Mouse (Mus musculus): ENCODE results near the gene Cox5a. TPM values are rescaled to one million over a fixed set of nuclear protein-coding genes. Genes with fewer than 3 reads are reported as not detected.

Cox5a gene
- polyA plus RNA-seq, 2 experiments: 121 to 317 TPM

- TF ChIP-seq CTCF (IDR thresholded peaks at IDR 0.05; ENCODE audit: low read depth): no peak
- no peak for TF ChIP-seq EP300 (IDR thresholded peaks at IDR 0.05; ENCODE audit: low read depth)
Observed at GRCm38 (mm10) chr9:57565741-57566221, 44.7 kb downstream of the Cox5a start.

GRCm38 (mm10) chr9:57566846-57567245 lies 45.8 kb downstream of the Cox5a start:
- no peak overlapping the region for H3K27ac ChIP-seq
- TF ChIP-seq CTCF (IDR thresholded peaks at IDR 0.05; ENCODE audit: low read depth) (peak; percentile 62), EP300 (IDR thresholded peaks at IDR 0.05; ENCODE audit: low read depth) (no peak)
- H3K9ac ChIP-seq (replicated peaks): no peak overlapping the region
- DNase-seq (ENCODE audit: low read depth in 3 of 3, low spot score in 3 of 3) (no peak), ATAC-seq (ENCODE audit: insufficient read depth) (no peak)
- no peak overlapping the region for H3K4me2 ChIP-seq (ENCODE audit: low read depth)
- no peak overlapping the region for H3K4me3 ChIP-seq (ENCODE audit: insufficient read depth in 1 of 2, low read depth in 2 of 2, low read length in 2 of 2)
- WGBS (ENCODE audit: insufficient replicate concordance): 62% methylated on average over 8 of the region's 8 CpGs
- no peaks in the 10 kb centered on the region for H3K9me3 ChIP-seq (ENCODE audit: control insufficient read depth, low read length)
- peaks cover 4 to 6% of the 10 kb centered on the region in 2 experiments for H3K4me1 ChIP-seq (replicated peaks; ENCODE audit: control insufficient read depth in 2 of 2, insufficient read depth in 2 of 2, low read length in 1 of 2)
- 0 out of 2 replicates have a peak, but pooled peaks cover 2% of the 10 kb centered on the region for H3K36me3 ChIP-seq (replicated peaks; ENCODE audit: control insufficient read depth, insufficient read depth, low read depth)
- no peaks in the 10 kb centered on the region for H3K27me3 ChIP-seq (ENCODE audit: control insufficient read depth, insufficient read depth, low read length)

More at GRCm38 (mm10) chr9:57565741-57566221, 44.7 kb downstream of the Cox5a start:
- ATAC-seq (ENCODE audit: insufficient read depth): no peak
- Histone ChIP-seq H3K36me3 (replicated peaks; ENCODE audit: control insufficient read depth, insufficient read depth, low read depth) (0 out of 2 replicates have a peak, but pooled peaks cover 2% of the 10 kb centered on the region), H3K27me3 (ENCODE audit: control insufficient read depth, insufficient read depth, low read length) (no peaks in the 10 kb centered on the region), H3K4me1 (replicated peaks; ENCODE audit: control insufficient read depth in 2 of 2, insufficient read depth in 2 of 2, low read length in 1 of 2) (peaks cover 11 to 12% of the 10 kb centered on the region in 2 experiments), H3K9ac (replicated peaks) (no peak overlapping the region), H3K9me3 (ENCODE audit: control insufficient read depth, low read length) (no peaks in the 10 kb centered on the region), H3K4me2 (ENCODE audit: low read depth) (no peak overlapping the region), H3K27ac (no peak overlapping the region), H3K4me3 (ENCODE audit: insufficient read depth in 1 of 2, low read depth in 2 of 2, low read length in 2 of 2) (no peak overlapping the region)
- no peak for DNase-seq (ENCODE audit: low read depth in 3 of 3, low spot score in 3 of 3)
- WGBS (ENCODE audit: insufficient replicate concordance): 52% methylated on average over 10 of the region's 10 CpGs

GRCm38 (mm10) chr9:57568500-57568899 lies 47.4 kb downstream of the Cox5a start:
- 0 out of 2 replicates have a peak, but pooled peaks cover 2% of the 10 kb centered on the region for H3K36me3 ChIP-seq (replicated peaks; ENCODE audit: control insufficient read depth, insufficient read depth, low read depth)

GRCm38 (mm10) chr9:57574397-57574796 lies 53.3 kb downstream of the Cox5a start:
- H3K27me3 ChIP-seq (ENCODE audit: control insufficient read depth, insufficient read depth, low read length): no peaks in the 10 kb centered on the region
- H3K9ac ChIP-seq (replicated peaks): no peak overlapping the region
- H3K4me2 ChIP-seq (ENCODE audit: low read depth): no peak overlapping the region
- H3K27ac ChIP-seq: no peak overlapping the region
- no peak for DNase-seq (ENCODE audit: low read depth in 3 of 3, low spot score in 3 of 3)
- no peaks in the 10 kb centered on the region for H3K9me3 ChIP-seq (ENCODE audit: control insufficient read depth, low read length)
- H3K36me3 ChIP-seq (replicated peaks; ENCODE audit: control insufficient read depth, insufficient read depth, low read depth): 0 out of 2 replicates have a peak, but pooled peaks cover 2% of the 10 kb centered on the region
- peaks cover 10 to 15% of the 10 kb centered on the region in 2 experiments for H3K4me1 ChIP-seq (replicated peaks; ENCODE audit: control insufficient read depth in 2 of 2, insufficient read depth in 2 of 2, low read length in 1 of 2)
- no peak overlapping the region for H3K4me3 ChIP-seq (ENCODE audit: insufficient read depth in 1 of 2, low read depth in 2 of 2, low read length in 2 of 2)
- no peak for ATAC-seq (ENCODE audit: insufficient read depth)
- TF ChIP-seq CTCF (IDR thresholded peaks at IDR 0.05; ENCODE audit: low read depth) (no peak), EP300 (IDR thresholded peaks at IDR 0.05; ENCODE audit: low read depth) (no peak)

More at GRCm38 (mm10) chr9:57568500-57568899, 47.4 kb downstream of the Cox5a start:
- H3K4me2 ChIP-seq (ENCODE audit: low read depth): no peak overlapping the region
- TF ChIP-seq EP300 (IDR thresholded peaks at IDR 0.05; ENCODE audit: low read depth) (no peak), CTCF (IDR thresholded peaks at IDR 0.05; ENCODE audit: low read depth) (no peak)
- DNase-seq (ENCODE audit: low read depth in 3 of 3, low spot score in 3 of 3) (no peak), ATAC-seq (ENCODE audit: insufficient read depth) (no peak)
- no peaks in the 10 kb centered on the region for H3K27me3 ChIP-seq (ENCODE audit: control insufficient read depth, insufficient read depth, low read length)
- no peaks in the 10 kb centered on the region for H3K4me1 ChIP-seq (replicated peaks; ENCODE audit: control insufficient read depth in 2 of 2, insufficient read depth in 2 of 2, low read length in 1 of 2)
- H3K9me3 ChIP-seq (ENCODE audit: control insufficient read depth, low read length): no peaks in the 10 kb centered on the region
- 83% methylated on average over 6 of the region's 6 CpGs for WGBS (ENCODE audit: insufficient replicate concordance)
- no peak overlapping the region for H3K27ac ChIP-seq
- H3K9ac ChIP-seq (replicated peaks): no peak overlapping the region
- H3K4me3 ChIP-seq (ENCODE audit: insufficient read depth in 1 of 2, low read depth in 2 of 2, low read length in 2 of 2): no peak overlapping the region

DNA sequence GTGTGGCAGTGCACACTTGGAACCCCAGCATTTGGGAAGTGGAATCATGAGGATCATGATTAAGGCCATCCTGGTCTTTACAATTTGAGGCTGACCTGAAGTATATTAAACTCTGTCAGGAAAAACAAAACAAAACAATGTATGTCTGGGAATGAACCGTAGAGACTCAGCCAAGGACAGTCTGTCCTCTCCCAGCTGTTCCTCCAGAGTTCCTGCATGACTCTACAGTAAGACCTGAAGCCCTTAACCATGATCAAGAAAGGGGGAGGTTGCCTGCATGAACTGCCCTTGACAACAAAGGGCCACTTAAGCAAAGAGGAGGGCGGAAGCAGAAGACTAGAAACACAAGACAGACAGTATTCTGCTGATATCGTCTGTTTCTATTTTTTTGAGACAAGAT lies 54.5 kb downstream of the Cox5a start:
- H3K4me1 ChIP-seq (replicated peaks; ENCODE audit: control insufficient read depth in 2 of 2, insufficient read depth in 2 of 2, low read length in 1 of 2): peaks cover 10 to 15% of the 10 kb centered on the region in 2 experiments
- H3K27ac ChIP-seq: no peak overlapping the region
- no peaks in the 10 kb centered on the region for H3K9me3 ChIP-seq (ENCODE audit: control insufficient read depth, low read length)
- ATAC-seq (ENCODE audit: insufficient read depth) (no peak), DNase-seq (ENCODE audit: low read depth in 3 of 3, low spot score in 3 of 3) (no peak)
- H3K36me3 ChIP-seq (replicated peaks; ENCODE audit: control insufficient read depth, insufficient read depth, low read depth): no peaks in the 10 kb centered on the region
- H3K4me2 ChIP-seq (ENCODE audit: low read depth): no peak overlapping the region
- H3K9ac ChIP-seq (replicated peaks): no peak overlapping the region
- WGBS (ENCODE audit: insufficient replicate concordance): 69% methylated on average over 3 of the region's 3 CpGs
- H3K27me3 ChIP-seq (ENCODE audit: control insufficient read depth, insufficient read depth, low read length): no peaks in the 10 kb centered on the region
- TF ChIP-seq EP300 (IDR thresholded peaks at IDR 0.05; ENCODE audit: low read depth): no peak
- no peak for TF ChIP-seq CTCF (IDR thresholded peaks at IDR 0.05; ENCODE audit: low read depth)
- no peak overlapping the region for H3K4me3 ChIP-seq (ENCODE audit: insufficient read depth in 1 of 2, low read depth in 2 of 2, low read length in 2 of 2)

All from liver, embryonic 14.5 days (tissue).